Mouse (Mus musculus) G1E-ER4 (cell line): Measurements from ENCODE around the gene Rerg. TPM values are rescaled to one million over a fixed set of nuclear protein-coding genes. Genes with fewer than 3 reads are reported as not detected.

ENCODE experiments used
- GATA1 ChIP-seq: IDR thresholded peaks from one replicate; pipeline ENCODE4 v1.8.0; 2012; ENCODE audit warnings: low read length, inconsistent platforms
- polyA plus RNA-seq: library from polyadenylated mRNA; stranded (reverse); fragments of >175 nt; gene quantifications from 2 replicates; pipeline ENCODE4 v1.2.3, GENCODE M21; 2012

Gene Rerg
- not detected in 2 replicates for polyA plus RNA-seq

DNA sequence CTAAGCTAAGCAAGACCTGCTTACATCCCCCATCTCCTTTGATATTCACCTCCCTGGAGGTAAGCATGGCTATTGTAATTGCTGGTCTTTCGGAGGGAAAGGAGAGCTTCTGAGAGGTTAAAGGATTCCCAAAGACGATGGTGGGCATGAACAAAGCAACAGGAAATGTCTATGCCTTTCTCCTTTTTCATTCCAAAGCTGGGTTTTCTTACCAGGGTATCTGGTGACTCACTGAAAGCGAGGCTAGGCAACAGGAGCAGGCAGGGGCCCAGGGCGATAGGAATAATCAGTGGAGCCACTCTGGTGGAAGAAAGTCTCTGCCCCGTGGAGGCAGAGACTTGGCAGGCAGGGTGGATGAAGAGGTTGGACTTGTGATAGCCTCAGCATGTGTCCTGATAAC, at the start of gene Rerg:
Gene Rerg, minus strand, starts transcription at position 272 of the 400 bp plus-strand sequence.
- no peak for TF ChIP-seq GATA1

DNA sequence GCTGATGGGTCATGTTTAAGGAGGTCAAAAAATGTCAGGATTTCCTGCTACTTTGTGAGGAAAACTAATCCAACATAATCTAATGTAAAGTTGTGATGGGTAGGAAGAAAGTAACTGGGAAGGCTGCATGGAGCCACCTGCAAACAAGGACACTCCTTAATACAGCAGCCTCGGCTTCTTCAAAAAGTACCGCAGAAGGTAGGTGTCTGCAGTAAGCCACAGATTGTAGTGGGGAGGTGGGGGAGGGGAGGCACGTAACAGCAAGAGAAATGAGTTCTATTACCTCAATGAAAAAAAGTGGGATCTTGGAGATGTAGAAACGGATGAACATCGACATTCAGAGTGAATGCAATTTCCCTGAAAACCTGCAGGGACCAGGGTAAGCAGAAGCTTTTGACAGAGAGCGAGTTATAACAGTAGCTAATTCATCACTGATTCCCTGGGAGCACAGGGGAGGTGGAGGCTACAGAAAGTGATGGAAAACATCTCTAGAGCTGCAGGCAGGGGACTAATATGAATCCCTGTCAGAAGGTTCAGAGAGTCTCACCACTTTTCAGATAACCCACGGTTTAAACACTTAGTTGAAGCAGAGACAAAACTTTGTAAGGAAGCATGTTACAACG, 47.7 kb upstream of the Rerg start:
- TF ChIP-seq GATA1, result no peak

DNA sequence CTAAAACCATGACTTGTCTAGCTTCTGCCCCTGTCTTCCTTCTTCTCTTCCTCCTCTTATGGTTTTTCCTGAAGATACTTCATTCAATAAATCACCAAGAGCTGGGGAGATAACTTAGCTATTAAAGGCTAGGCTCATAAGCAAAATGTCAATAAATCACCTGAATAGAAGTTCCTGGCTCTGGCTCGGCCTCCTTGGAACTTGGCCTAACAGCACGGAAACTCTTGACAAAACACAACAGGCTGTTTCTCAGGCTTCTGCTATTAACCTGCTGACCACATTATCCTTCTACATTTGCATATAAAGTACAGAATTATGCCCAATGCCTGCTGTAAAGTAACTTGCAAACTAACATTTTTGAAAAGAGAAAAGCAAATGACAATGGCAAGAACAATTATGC, 41.1 kb upstream of the Rerg start:
- TF ChIP-seq GATA1, result no peak

DNA sequence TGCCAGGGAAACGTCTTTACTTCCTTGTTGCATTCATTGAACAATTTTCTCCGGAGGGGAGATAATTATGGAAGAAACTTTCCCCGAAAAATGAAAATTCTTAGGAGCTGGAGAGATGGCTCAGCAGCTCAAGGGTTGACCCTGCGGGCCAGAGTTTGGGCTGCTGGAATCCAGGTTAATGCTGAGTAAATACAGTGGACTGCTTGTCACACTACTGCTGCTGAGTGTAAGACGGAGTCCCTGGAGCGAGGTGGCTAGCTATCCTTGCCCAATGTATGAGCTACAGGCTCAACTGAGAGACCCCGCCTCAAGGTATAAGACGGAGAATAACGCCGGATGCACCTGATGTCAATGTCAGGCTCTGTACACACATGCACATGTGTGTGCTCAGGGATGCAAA, 40.7 kb upstream of the Rerg start:
- no peak for TF ChIP-seq GATA1

DNA sequence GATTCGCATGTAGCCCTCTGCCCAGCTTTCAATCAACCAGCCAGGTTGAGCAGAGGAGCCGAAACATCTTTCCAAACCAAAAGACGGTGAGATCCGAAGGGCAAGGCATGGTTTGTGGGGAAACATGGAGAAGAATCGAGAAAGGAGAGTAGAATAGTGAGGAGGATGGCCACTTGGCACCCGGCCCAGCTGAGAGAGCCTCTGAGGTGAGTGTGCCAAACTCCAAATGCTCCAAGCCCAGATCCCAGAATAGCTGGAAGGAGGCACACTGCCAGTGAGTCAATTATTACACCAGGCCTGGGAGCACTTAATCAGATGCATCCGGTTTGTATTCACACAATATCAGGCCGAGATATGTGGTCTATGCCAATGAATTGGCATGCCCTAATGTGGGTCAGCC, 39.7 kb upstream of the Rerg start:
- no peak for TF ChIP-seq GATA1

DNA sequence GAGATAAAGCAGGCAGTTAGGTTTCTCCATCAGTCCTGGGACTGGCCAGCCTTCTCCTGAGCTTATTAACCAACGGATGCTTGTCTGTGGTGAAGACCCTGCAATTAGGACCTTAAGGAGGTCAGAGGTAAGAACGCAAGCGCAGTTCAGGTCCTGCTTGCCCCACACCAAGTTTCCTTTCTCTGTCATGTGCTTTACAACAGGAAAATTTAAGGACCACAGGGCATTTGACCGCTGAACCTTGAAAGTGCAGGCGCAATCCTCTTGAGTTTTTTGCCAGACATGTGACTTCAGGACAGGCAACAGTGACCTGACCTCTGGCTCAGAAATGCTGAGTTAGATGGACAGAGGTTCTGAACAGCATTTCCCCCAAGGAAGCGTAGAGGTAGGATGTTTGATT, 36.8 kb upstream of the Rerg start:
- no peak for TF ChIP-seq GATA1

DNA sequence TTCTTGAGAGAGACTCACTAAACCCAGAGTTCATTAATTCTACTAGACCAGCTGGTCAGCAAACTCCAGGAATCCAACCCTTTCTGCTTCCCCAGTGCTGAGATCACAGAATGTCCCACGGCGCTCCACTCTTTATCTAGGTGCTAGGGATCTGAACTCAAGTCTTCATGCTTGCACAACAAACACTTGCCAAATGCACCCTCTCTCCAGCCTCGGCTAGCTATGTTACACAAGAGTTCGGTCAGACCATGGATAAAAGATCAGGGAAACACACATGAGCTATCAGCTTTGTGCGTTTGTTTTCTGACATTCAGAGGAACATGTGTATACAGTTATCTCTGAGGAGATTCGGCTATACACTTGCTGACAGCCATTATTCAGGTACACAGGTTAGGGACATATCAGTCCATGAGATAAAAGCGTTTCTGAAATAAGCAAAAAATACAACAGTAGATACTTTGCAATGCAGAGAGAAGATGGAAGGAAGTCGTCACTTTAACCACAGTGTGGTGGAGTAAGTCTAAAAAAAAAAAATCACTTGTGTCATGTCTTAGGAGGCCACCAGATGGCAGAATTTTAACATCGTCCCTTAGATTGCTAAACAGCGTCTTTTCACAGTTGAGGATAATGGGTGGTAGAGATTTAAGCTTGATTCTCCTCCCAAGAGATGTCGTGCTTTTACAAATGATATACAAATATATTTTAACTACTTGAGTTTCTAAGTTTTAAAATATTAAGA, 35.5 kb upstream of the Rerg start:
- no peak for TF ChIP-seq GATA1

DNA sequence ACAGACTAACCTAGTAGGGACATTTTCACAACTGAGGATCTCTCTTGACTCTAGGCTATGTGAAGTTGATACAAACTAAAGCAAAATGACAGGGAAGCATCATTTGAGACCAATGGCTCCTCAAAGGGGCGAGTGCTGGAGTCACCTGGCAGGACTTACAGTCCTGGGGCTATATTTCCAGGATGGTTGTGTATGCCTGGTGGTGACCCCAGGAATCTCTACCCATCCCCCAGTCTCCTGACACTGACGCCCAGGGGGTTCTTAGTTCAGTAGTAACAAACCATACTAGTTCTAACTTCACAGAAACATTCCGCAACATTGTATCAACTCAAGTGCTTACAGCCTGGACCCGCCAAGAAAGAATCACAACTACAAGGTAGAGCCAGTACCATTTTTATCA, 32.4 kb upstream of the Rerg start:
- no peak for TF ChIP-seq GATA1

DNA sequence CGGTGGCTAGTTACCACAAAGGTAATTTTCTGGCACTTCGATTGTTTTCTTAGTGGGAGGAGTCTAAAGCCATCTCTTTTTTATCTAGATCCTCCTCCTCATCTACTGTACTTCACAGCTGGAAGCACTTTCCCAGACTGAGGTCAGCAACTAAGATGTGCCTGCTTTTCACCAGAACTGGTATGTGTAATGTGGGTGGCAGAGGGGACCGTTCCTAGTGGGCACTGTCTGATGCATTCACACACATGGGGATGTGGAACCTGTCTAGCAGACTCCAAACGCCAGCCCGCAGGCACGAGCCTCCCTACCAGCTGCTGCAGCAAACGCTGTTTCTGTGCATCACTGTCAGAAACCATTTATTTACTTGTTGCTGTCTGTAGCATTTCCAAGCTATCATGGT, 31.3 kb upstream of the Rerg start:
- no peak for TF ChIP-seq GATA1

DNA sequence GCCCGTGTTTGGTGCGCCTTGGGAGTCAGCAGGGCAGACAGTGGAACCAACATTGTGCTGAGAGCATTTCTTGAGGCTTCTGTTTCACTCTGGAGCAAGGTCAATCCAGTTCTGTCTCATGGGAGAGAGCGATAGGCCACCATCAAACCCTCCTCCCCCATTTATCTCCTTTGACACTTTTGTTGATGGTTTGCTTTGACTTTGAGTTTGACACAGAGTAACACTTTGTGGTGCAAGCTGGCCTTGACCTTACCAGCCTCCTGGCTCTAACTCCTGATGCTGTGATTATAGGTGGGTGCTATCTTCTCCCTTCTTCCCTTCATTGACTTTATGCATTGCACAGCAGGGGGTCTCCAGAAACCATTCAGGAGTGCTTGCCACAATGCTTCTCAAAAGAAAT, 30.9 kb upstream of the Rerg start:
- no peak for TF ChIP-seq GATA1

DNA sequence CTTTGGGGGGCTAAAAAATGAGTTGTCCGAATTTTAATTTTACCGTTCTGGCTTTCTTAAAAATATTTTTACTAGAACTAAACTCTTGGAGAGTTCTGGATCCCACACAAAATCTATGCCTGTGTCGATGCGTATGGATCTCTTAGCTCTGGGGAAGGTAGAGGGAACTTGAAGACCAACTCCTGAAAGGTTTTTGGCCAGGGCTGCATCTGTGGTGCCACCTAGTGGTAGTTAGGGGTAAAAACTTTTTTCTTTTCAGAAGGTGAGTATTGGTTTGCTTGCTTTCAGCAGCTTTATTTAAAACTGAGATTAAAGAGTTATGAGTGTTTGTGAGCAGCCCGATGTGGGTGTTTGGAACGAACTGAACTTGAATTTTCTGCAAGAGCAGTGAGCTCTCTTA, 21.8 kb upstream of the Rerg start:
- TF ChIP-seq GATA1, result no peak

DNA sequence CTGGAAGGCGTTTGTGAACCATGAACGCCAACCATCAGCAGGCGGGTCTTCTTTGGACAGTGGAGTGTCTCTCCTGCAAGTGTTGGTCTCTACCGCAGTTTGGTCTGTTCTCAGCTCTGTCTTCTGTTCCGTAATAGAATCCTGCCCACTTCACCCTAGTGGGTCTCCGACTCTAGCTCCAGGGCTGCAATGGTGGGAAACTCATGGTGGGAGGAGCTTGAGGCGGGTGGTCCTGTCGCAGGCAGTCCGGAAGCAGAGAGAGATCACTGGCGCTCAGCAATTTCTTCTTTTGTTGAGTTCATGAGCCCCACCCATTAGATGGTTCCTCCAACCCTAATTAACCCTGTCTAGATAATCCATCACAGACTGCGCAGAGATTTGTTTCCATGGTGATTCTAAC, 20.7 kb upstream of the Rerg start:
- no peak for TF ChIP-seq GATA1

DNA sequence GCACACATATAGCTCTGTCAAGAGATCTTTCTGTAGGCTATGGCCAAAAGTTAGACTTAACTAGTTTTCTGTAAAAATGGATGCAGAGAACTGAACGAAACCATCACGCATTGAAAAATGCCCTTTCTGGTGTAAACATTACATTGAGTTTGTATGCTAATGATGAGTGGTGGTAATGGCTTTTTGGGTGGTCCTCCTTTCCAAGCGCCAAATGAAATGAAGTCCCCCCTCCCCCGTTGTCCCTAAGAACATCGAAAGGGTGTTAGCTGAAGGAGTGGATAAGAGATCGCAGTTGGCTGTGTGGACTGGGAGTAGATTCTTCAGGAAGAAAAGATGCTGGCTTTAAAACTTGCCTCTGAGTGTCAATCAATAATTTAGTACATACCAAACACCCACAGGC, 20.3 kb upstream of the Rerg start:
- TF ChIP-seq GATA1, result no peak

DNA sequence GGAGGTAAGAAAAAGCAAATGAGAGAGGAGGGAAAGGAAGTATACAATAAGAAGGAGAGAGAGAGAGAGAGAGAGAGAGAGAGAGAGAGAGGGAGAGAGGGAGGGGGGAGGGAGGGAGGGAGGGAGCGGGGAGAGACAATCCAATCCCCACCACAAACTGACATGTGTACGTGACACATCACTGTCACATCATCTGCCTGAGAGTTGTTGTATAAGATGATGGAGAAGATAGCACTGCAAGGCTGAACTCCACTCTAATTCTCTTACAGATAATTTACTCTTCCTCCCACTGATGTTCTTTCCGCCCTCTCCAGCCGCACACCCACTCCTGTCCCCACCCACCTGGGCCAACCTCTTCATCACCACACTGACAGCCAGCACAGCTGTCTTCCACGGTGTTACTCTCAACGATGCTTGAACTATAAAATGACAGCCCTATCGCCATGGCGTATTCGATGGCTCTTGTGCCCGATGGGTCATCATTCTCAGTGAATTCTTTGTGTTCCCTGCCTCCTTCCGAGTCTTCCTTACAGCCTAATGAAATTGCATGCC, 18.2 kb upstream of the Rerg start:
- TF ChIP-seq GATA1, result no peak

DNA sequence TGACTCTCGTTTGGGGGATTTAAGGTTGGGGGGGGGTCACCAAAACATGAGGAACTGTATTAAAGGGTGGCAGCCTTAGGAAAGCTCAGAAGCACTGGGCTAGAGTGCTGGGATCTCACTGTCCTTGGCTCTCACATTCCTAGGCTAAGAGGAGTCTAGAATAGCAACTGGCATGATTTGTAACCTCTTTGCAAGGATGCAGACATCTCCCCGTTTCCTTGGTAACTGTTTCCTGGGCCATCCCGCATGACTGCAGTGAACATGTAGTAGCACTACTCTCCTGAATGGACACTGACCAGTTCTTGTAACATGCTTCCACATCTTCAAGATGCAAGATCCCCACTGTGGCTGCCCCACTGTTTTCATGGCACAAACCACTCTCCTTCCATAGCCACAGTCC, 17.1 kb upstream of the Rerg start:
- no peak for TF ChIP-seq GATA1

DNA sequence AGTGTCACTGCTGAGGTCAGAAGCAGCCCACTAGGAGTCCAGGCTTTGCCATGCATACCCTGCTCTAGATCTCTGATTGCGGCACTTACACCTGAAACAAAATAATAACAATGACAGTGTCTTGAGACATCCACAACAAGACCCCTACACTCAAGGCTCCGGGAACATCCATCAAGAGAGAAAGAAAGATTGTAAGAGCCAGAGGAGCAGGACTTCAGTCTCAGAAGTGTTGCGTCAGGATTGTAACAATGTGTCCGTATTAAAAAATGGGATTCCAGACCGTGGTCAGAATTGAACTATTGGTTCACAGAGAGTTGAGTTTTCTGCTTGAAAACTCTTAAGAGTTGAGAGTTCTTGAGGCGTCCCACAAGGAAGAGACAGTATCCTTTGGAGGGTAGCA, 10.3 kb upstream of the Rerg start:
- no peak for TF ChIP-seq GATA1

DNA sequence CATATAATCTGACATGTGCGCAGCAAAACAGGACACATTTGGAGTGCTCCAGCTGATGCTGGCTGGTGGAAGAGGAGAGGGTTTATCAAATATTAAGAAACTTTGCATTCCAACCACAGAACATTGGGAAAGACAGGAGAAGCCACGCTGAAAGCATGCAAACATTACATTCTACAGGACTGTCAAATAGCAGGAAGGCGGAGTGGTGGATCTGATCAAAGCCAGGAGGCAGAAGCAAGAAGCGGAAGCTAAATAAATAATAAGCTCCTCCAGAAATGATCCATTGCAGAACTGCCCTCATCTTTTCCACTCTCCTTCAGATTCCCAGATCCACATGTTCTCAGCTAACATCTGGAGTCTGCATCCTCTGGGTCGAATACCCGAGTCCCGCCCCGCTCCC, 9.8 kb upstream of the Rerg start:
- no peak for TF ChIP-seq GATA1
